Mouse (Mus musculus) liver, postnatal 0 days (tissue): ENCODE data around the gene Cnot2.

ENCODE experiments used
- CTCF ChIP-seq: sonication (generic); IDR thresholded peaks from 2 replicates; pipeline ENCODE4 v1.5.1; 2016; ENCODE audit warnings: antibody characterized with exemption, low read depth
- EP300 ChIP-seq: IDR thresholded peaks from 2 replicates; pipeline ENCODE4 v1.6.1; 2016; ENCODE audit warnings: antibody characterized with exemption, low read depth, mild to moderate bottlenecking

GRCm38 (mm10) chr10:116444371-116444770 is 136.9 kb downstream of the Cnot2 start:
- TF ChIP-seq CTCF (no peak), EP300 (no peak)
